Mouse (Mus musculus) myocyte (in vitro differentiated cells): ENCODE measurements around the gene Sh3glb2.
A peak's percentile ranks its signal among the peaks of the same experiment; 100 is the strongest.

ENCODE experiments used
- MAX ChIP-seq: IDR thresholded peaks from one replicate; pipeline ENCODE4 v1.6.1; 2011; ENCODE audit warnings: low read depth, mild to moderate bottlenecking, control low read depth
- MYOD1 ChIP-seq, 3 experiments: IDR thresholded peaks; one replicate each; pipeline ENCODE4 v1.6.1; 2011; ENCODE audit warnings: control low read depth in 2 of 3, low read depth in 2 of 3, mild to moderate bottlenecking in 2 of 3, moderate library complexity in 1 of 3; ENCODE audit not compliant: insufficient read length in 2 of 3, control insufficient read depth in 1 of 3
- POLR2A ChIP-seq: IDR thresholded peaks from one replicate; pipeline ENCODE4 v1.6.1; 2011; ENCODE audit warnings: low read depth, mild to moderate bottlenecking, control low read depth, moderate library complexity; ENCODE audit not compliant: insufficient read length
- POLR2AphosphoS2 ChIP-seq: IDR thresholded peaks from one replicate; pipeline ENCODE4 v1.6.1; 2011; ENCODE audit warnings: low read depth, control low read depth; ENCODE audit not compliant: insufficient read length
- TCF12 ChIP-seq: IDR thresholded peaks from one replicate; pipeline ENCODE4 v1.6.1; 2011; ENCODE audit warnings: mild to moderate bottlenecking, control low read depth; ENCODE audit not compliant: poor library complexity, insufficient read depth, severe bottlenecking
- USF1 ChIP-seq: IDR thresholded peaks from one replicate; pipeline ENCODE4 v1.6.1; 2011; ENCODE audit warnings: low read depth, mild to moderate bottlenecking, control low read depth, moderate library complexity

GRCm38 (mm10) chr2:30401581-30401980 lies 42.4 kb upstream of the Sh3glb2 start:
- TF ChIP-seq MAX (no peak), POLR2AphosphoS2 (peak; percentile 43), POLR2A (no peak), USF1 (no peak), TCF12 (no peak), MYOD1 (IDR thresholded peaks at IDR 0.05; ENCODE audit: control insufficient read depth in 1 of 3, insufficient read length in 2 of 3, low read depth in 2 of 3) (no peak)
